Mouse (Mus musculus) retina, postnatal 7 days (tissue): ENCODE measurements around the gene Fhad1.
"Not testable (repeated sequence)": the region's sequence is repeated elsewhere in the genome, so short reads cannot be mapped to it uniquely, and the experiment has no call there.

Experiments
- DNase-seq: peaks from one replicate; pipeline ENCODE4 v3.0.0-alpha.2; 2012; ENCODE audit warnings: low read depth, low spot score

Fhad1 gene

DNA sequence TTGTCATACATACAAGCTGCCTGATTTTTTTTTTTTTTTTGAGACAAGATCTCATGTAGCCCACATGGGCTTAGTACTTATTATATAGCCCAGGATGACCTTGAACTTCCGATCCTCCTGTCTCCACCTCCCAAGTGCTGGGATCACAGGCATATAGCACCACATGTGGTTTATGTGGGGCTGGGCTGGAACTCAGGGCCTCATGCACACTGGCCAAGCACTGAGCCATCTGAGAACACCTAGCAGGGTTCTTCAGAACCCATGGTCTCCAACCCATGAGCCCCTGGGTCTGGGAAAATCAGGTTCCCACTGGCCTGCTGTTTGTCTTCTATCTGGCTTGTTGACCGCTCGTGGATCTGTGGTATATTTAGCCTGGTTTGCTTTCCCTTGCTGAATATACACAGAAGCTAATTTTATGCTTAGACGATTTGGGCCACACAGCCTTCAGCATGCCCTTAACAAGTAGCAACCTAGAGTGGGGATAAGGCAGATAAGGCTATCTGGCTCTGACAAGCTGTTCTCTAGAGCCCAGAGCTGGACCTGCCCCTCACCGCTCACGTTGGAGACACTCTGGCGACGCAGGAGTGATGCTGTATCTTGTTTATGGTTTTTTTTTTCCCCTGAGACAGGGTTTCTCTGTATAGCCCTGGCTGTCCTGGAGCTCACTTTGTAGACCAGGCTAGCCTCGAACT, 24.9 kb upstream of the Fhad1 start:
- no peak for DNase-seq

DNA sequence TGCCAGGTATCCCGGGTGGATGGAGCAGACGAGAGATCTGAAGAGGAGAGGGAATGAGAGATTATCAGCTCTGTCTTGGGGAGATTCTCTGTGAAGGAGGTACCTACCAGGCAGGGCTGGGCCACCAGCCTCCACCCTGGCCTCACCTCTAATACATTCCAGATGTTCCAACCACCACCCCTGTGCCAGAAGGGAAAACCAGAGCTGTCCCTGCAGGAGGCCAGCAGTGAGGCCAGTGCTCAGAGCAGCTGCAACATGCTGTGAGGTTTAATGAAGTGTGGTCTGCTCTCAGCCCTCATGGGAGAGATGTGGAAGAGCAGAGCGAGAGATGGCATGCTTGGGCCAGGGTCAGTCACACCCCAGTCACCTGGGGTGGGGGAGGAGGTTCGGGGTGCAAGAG, 23.0 kb upstream of the Fhad1 start:
- no peak for DNase-seq

DNA sequence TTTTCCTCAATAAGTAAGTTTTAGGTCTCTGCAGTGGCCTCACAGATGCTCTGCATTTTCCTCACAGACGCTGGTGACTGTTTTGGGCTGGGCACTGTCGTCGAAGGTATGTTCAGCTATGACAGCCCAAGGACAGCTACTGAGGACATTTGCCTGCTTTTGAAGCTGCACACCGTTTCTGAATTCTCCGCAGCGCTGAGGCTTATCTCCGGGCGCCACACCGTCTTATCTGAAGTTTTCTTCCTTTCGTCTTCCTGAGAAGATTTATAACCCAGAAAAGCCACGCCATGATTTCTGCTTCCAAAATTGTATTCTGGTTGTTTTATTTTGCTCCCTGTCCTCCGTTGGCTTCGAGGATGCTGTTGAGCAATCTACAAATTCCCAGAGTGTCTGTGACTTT, 13.7 kb upstream of the Fhad1 start:
- DNase-seq: no peak

GRCm38 (mm10) chr4:142026965-142027364, 12.1 kb upstream of the Fhad1 start:
- DNase-seq: no peak

DNA sequence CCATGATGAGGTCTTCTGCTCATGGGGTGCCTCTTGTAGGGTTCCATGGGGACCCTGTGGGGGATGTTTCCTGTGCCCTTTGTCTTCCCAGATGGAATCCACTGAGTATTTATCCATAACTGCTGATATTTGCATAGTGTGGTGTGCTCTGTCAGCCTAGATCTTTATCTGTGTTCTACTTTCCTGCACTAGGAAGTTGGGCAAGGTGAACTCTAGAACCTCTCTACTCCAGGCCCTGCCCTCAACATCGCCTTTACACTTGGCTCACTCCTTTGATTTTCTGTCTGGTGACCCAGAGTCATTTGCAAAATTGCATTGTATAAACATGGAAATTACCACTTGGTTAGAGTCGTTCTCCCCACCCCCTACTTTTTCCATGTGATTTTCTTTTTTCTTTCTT, 9.7 kb upstream of the Fhad1 start:
- DNase-seq: no peak

DNA sequence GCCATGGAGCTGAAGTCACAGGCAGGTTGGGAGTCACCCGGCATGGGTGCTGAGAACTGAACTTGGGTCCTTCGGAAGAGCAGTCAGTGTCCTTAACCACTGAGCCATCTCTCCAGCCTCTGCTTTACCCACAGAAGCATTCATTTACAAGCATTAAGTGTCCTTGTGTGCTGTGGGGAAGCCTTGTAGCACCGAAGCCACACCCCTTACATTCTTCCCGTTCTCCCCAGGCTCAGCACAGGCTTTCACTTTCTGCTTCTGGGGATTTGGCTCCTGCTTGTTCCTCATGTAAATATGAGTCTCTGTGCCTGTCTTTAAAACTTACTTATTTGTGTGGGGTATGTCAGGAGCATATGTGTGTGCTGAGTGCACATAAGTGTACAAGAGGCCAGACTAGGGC, 8.3 kb upstream of the Fhad1 start:
- DNase-seq: no peak

GRCm38 (mm10) chr4:142017686-142018085, 2.8 kb upstream of the Fhad1 start:
- DNase-seq: no peak

DNA sequence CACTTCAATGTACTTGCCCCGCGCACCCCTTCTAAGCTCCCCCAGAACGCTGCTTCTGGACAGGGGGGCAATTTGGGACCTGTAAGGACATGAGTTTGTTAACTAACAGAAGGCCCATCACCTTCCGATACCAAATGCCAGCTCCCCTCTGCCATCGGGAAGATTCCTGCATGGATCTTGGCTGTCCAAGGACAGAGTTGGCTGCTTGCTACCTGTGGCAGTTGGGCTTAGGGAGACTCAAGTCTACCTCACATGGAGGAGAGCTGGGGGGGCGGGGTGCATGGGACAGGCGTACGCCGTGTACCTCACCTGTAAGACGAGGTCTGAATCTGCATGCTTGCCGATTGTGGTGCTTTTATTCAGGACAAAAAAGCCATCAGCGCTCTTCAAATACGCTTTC, 3.6 kb downstream of the Fhad1 start:
- DNase-seq: no peak

DNA sequence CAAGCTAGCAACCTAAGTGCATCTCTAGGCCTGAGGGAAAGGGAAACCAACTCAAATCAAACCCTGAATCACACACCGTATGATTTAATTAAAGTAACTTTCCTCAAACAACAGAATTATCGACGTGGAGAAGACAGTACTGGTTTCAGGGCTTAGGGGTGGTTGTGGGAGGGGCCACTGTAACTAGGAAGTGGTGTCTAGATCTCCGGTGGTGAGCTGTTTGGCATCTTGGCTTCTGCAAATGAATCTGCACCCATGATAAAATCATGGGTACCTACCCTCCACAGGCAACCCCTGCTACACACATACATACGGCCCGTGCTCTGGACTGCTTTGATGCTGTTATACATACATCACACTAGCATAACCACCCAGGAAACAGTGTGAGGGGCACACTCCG, 4.4 kb downstream of the Fhad1 start:
- DNase-seq: no peak

DNA sequence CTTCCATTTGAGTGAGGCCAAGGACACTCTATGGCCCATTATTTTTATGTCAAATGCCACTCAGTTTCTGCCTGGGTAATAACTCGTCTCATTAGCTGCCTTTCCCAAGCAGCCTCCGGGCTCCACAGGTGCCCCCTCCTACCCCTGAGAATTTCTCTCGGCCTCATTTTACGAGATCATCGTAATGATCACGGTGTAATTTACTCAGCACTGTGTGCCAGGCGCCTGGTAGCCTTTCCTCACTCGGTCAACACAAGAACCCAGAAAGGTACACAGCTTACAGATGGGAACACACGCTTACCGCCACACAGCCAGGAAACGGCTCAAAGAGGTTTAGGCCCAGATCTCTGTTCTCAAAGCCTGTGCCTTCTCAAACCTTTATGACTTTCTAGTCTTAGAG, 6.7 kb downstream of the Fhad1 start:
- DNase-seq: no peak

GRCm38 (mm10) chr4:142000581-142000980, 14.3 kb downstream of the Fhad1 start:
- no peak for DNase-seq

- DNase-seq: no peak
Observed at GRCm38 (mm10) chr4:141999494-142000074, 15.3 kb downstream of the Fhad1 start.

DNA sequence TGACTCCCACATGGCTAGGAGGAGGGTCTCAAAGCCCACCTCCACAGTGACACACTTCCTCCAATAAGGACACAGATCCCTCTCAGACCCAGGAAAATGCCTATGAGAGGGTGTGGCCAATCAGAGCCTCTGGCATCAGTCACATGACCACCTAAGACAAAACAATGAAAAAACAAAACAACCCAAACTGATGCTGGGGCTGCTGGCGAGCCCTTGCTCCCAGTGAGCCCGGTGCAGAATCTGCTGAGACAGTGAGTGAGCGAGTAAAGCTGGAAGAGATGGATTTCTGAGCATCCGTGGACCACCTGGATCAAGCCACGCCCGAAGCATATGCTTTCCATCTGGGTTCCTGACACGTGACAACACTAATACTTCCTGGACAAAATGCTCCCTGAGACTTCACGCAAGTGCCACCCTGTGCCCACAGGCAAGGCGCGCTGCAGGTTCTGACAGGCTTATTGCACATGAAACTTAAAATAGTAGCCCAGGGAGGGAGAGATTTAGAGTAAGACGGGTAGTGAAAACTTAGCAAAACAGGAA, 16.5 kb downstream of the Fhad1 start:
- DNase-seq: no peak

- no peak for DNase-seq
Observed at GRCm38 (mm10) chr4:141996880-141997279, 18.0 kb downstream of the Fhad1 start.

DNA sequence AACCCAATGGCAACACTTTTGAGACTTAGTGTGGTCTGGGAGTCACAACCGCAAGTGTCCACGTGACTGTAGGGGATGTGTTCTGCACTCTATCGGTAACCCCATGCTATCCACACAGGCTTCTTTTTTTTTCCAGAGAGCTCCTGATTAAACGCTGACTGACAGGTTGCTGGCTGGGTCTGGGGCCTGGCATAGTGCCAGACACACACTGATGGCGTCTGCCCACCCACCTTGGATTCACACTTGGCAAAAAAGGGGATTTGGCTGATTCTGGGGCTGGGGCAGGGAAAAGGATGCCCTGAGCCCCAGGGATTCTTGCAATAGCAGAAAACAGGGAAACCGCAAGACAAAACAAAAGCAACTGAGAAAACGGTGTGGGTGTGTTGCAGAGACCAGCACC, 18.8 kb downstream of the Fhad1 start:
- DNase-seq: no peak

- not testable (repeated sequence) for DNase-seq
Observed at GRCm38 (mm10) chr4:141994062-141994471, 20.8 kb downstream of the Fhad1 start.

GRCm38 (mm10) chr4:141993347-141994061, 21.4 kb downstream of the Fhad1 start:
- DNase-seq: no peak

GRCm38 (mm10) chr4:141992530-141993204, 22.2 kb downstream of the Fhad1 start:
- DNase-seq: no peak

GRCm38 (mm10) chr4:141988178-141988577, 26.7 kb downstream of the Fhad1 start:
- no peak for DNase-seq

- DNase-seq: no peak
Observed at GRCm38 (mm10) chr4:141983689-141984088, 31.2 kb downstream of the Fhad1 start.

- no peak for DNase-seq
Observed at GRCm38 (mm10) chr4:141981475-141981874, 33.4 kb downstream of the Fhad1 start.

DNA sequence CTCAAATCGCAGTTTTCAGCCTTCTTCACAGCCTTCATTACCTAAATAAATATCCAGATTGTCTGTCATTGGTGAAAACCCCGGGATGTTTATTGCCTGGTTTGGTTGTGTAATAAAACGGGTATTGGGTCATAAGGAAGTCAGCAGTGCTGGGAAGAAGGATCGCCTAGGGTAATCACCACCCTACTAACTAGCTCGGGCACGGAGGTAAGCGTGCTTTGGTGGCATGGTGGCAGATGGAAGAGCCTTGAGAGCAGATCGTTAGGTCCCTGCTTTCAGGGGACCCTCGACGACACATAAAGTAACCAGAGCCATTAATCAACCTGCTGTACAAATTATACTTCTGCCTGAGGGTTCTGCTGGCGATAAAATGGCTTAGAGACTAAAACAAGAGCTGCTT, 36.3 kb downstream of the Fhad1 start:
- DNase-seq: no peak
